Mouse (Mus musculus): ENCODE data around the gene Zfp398.

- TF ChIP-seq CHD1 (IDR thresholded peaks at IDR 0.05; ENCODE audit: low read depth, low read length) (no peak), BHLHE40 (IDR thresholded peaks at IDR 0.05; ENCODE audit: low read depth, low read length) (no peak), CTCF (conservative IDR thresholded peaks at IDR 0.05 in 1 of 2, IDR thresholded peaks at IDR 0.05 in 1 of 2; ENCODE audit: low read depth in 2 of 2, low read length in 2 of 2) (no peak), MXI1 (IDR thresholded peaks at IDR 0.05; ENCODE audit: low read depth, low read length) (no peak), NELFE (IDR thresholded peaks at IDR 0.05; ENCODE audit: low read depth, low read length) (no peak), POLR2A (IDR thresholded peaks at IDR 0.05; ENCODE audit: low read depth, low read length) (no peak), USF2 (conservative IDR thresholded peaks at IDR 0.05; ENCODE audit: low read depth, low read length) (no peak), CHD2 (IDR thresholded peaks at IDR 0.05; ENCODE audit: low read length) (no peak), MYC (IDR thresholded peaks at IDR 0.05; ENCODE audit: low read depth, low read length) (no peak), MAX (IDR thresholded peaks at IDR 0.05; ENCODE audit: low read length) (no peak)
Measured at GRCm38 (mm10) chr6:47877058-47877457, 41.6 kb downstream of the Zfp398 start, which contains the start of gene Zfp282.

Data from CH12.LX (cell line).